Mouse (Mus musculus): Measurements from ENCODE around the gene Resp18.

DNA sequence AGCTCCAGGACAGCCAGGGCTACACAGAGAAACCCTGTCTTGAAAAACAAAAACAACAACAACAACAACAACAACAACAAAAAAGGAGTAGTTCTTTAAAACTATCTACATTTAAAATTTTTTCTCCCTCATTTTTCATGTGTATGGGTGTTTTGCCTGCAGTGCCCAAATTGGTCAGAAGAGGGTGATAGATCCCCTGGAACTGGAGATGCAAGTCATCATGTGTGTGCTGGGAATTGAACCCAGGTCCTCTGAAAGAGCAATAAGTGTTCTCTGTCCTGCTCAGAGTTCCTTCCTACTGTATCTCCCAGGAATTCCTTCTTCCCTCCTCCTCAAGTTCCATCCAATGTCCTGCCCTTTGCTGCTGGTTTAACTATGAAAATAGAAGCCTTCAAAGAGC is 49.2 kb upstream of the Resp18 start:
- TF ChIP-seq CTCF (conservative IDR thresholded peaks at IDR 0.05; ENCODE audit: insufficient read depth, insufficient read length, low read depth, low read length) (no peak), POLR2A (IDR thresholded peaks at IDR 0.05; ENCODE audit: low read depth, low read length) (no peak)
